Mouse (Mus musculus): ENCODE results near the gene Nr2e1. TPM values are rescaled to one million over a fixed set of nuclear protein-coding genes. Genes with fewer than 3 reads are reported as not detected.

Gene Nr2e1
- not detected in 2 replicates for total RNA-seq (2017)

DNA sequence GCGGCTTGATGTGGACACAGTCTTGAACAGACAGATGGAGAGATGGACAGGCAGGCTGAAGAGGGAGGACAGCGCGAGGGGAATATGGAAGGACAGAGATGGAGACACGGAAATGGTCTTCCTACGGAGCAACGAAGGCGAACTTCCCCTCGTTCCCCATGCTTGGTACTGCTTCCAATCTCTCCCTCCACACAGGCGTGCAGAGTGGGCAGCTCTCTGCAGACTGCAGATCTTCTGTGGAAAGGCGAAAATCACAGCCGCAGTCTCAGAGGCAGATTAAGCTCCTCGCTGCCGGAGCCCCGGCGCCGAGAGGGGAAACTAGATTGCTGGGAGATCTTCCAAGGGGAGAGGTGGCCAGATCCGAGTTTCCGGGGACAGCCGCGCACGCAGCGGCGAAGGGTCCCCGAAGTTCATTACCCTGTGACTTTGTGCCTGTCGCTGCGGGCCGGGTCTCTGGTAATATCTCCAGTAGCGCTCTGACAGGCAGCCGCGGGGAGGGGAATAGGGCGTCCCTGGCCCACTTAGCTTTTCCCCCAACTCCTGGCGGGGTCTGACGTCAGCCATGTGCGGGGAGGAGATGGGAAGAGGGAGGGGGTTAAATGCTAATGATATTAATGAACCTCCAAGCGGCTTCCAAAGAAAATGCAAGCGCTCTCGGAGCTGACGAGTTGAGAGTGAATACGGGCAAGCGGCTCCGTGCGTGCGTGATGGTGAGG, at the start of gene Nr2e1, which contains the start of gene Ostm1:
Gene Nr2e1, minus strand, starts transcription at position 476 of the 716 bp plus-strand sequence.
Gene Ostm1, plus strand, starts transcription at position 666 of the 716 bp plus-strand sequence.
- no peak for ATAC-seq (ENCODE audit: extremely low read depth, insufficient number of reproducible peaks, low FRiP score, poor library complexity, severe bottlenecking)

DNA sequence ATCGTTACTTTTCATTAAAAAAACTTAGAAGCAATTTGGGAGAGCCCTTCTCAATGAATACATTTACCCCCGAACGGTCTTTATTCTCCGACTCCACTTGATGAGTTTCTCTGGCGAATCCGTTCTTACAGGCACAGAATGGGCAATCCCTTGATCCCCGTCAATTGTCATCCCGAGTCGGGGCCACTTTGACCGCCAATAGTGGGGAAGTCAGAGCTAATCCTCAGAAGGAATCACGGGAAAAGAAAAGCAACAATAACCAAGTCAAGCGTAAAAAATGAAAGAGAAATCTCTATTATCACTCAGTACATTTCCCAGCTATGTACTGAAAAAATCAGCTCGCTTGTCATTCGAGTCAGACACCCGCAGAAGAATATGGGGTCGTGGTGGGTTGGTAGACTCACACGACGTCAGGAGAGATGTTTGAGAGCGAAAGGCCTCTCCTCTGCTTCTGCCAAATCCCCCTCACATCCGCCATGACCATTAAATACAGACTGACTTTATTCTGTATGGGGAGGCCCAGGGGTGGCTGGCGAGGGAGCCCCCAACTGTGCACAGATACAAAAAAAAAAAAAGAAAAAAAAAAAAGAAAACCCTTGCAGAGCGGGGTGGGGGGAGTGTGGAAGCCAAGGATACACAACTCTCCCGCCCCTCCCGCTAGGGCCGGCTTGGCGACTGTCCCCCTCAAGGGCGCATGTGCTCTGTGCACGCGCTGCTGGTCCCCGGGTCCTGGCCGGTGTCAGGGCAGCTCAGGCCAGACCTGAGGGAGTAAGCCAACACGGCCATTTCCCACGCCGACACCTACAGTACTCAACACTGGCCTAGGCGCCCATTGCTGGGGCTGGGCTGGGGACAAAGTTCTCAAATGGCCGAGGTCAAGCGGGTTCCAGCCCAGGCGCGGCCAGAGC, 49.3 kb upstream of the Nr2e1 start:
- ATAC-seq (ENCODE audit: extremely low read depth, insufficient number of reproducible peaks, low FRiP score, poor library complexity, severe bottlenecking): no peak

DNA sequence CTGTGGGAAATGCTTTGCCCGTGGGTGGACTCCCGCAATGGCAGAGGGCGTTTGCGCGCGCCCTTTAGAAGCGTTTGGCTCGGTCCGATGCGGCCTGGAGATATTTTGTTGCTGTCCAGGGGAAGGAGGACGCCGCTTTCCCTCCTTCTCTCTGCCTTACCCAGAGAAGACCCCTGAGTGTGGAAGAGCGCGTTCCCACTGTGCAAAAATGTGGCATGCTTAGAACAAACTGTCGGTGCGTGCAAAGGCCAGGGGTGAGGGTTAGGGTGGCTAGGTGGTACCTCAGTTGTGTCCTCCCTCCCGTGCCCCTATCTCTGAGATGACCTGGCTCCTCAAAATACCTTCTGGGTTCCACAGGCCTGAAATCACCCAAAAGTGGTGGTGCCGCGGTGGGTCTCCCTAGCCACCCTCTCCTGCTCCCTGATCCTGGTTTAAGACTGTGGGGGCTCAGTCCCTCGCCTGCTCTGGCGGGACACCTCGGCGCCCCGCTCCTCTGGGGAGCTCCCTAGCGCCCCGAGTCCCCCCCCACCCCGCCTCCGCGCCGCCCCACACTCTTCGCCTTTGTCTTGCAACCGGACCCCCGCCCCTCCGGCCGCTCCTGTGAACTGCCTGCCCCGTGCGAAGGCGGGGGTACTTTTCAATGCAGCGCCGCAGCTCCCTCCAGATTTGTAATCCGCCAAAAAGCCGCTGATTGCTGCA, 48.5 kb upstream of the Nr2e1 start:
- no peak for ATAC-seq (ENCODE audit: extremely low read depth, insufficient number of reproducible peaks, low FRiP score, poor library complexity, severe bottlenecking)

DNA sequence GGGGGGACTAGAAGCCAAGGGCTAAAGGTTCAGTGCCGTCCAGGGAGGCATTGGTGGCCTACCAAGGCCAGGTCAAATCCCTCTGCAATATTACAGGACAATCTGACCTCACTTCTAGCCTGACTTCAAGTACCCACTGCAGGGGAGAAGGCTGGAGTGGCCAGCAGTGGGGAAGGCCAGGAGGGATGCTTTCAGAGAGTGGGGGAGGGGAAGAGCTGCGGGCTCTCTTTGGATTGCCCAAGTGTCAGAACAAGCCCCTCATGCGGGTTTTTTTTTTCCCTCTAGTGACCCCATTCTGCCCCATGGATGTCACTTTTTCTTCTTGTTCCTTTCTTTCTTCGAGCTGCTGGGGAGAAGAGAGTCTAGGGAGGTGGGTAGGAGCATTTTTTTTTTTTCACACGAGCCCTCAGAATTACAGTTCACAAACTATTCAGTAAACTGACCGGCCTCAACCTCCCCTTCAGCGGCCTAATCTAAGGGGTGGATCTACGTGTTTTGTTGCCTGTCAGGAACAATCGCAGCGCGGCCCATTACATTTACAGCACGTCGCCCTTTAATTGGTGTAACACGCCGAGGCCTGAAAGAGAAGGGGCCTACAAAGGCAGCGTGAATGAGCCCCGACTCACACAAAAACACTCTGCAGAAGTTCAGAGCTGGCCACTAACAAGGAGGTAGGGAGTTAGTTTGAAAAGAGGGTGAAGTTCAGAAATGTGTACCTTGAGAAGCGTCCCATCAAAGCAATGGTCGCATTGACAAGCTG, 47.3 kb upstream of the Nr2e1 start:
- ATAC-seq (ENCODE audit: extremely low read depth, insufficient number of reproducible peaks, low FRiP score, poor library complexity, severe bottlenecking): no peak

DNA sequence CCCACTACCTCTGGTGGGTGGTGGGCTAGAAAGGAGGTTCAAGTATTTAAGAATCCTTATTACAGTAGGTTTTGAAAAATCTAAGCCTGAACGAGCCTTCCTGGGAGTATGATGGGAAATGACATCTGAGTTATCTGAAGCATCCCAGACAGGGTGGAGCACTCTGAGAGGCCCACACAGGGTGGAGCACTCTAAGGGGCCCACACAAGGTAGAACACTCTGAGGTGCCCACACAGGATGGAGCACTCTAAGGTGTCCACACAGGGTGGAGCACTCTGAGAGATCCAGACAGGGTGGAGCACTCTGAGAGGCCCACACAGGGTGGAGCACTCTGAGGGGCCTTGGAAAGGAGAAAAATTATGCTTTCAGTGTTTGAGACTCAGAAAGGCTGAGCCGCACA, 42.5 kb upstream of the Nr2e1 start:
- no peak for ATAC-seq (ENCODE audit: extremely low read depth, insufficient number of reproducible peaks, low FRiP score, poor library complexity, severe bottlenecking)

DNA sequence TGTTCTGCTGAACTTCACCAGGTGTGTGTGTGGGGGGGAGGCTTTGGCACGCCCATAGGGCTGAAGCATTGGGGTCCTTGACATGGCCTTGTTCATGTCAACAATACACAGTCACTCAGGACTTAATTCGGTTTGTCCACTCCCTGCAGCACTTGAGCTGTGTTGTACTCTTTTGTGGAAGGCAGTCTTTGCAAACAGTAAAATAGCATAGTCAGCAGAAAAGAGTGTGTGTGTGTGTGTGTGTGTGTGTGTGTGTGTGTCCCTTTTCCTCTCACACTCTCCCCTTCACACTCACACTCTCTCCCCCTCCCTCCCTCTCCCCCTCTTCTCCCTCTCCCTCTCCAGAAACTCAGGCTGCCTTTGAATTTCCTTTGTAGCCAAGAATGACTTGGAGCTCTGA, 34.9 kb upstream of the Nr2e1 start:
- no peak for ATAC-seq (ENCODE audit: extremely low read depth, insufficient number of reproducible peaks, low FRiP score, poor library complexity, severe bottlenecking)

DNA sequence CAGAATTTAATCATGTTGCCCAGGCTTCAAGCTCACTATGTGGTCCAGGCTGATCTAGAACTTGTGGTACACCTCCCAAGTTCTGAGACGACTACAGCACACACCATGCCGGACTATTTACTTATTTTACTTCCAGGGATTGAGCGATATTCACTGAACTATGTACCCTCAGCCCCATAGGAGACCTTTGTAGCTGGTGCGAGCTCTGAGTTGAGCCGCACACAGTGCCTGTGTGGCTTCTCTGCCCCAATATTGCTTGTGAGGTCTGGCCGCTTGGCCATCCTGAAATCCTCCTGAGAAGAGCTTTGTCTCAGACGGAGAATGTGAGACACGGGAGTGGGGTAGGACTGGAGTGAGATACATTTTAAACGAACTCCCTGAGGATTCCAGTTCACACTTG, 31.3 kb upstream of the Nr2e1 start:
- no peak for ATAC-seq (ENCODE audit: extremely low read depth, insufficient number of reproducible peaks, low FRiP score, poor library complexity, severe bottlenecking)

GRCm38 (mm10) chr10:42613639-42614381, 30.4 kb upstream of the Nr2e1 start:
- ATAC-seq (ENCODE audit: extremely low read depth, insufficient number of reproducible peaks, low FRiP score, poor library complexity, severe bottlenecking): no peak

DNA sequence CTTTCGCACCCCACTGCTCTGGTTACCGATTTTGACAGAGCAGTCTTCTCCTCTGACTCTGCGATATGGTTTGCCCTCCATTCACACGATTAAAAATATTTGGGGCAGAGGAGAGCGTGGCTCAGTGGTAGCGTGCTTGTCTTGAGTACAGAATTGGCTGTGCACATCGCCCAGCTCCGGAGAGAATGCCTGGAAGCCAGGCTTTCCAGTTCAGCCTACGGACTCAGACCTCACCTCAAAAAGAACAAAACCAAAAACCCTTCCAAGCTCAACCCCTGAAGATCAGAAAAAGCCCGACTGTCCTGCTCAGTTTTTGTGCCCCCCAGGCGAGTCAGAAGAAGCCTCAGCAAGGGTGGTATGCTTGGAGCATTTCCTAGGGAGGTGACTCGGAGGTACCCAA, 29.6 kb upstream of the Nr2e1 start:
- ATAC-seq (ENCODE audit: extremely low read depth, insufficient number of reproducible peaks, low FRiP score, poor library complexity, severe bottlenecking): no peak

- no peak for ATAC-seq (ENCODE audit: extremely low read depth, insufficient number of reproducible peaks, low FRiP score, poor library complexity, severe bottlenecking)
These were observed 23.3 kb upstream of the Nr2e1 start for GRCm38 (mm10) chr10:42606757-42607156.

GRCm38 (mm10) chr10:42604874-42605273, 21.4 kb upstream of the Nr2e1 start:
- no peak for ATAC-seq (ENCODE audit: extremely low read depth, insufficient number of reproducible peaks, low FRiP score, poor library complexity, severe bottlenecking)

GRCm38 (mm10) chr10:42601556-42601955, 18.1 kb upstream of the Nr2e1 start:
- ATAC-seq (ENCODE audit: extremely low read depth, insufficient number of reproducible peaks, low FRiP score, poor library complexity, severe bottlenecking): no peak

GRCm38 (mm10) chr10:42598615-42599014, 15.2 kb upstream of the Nr2e1 start:
- ATAC-seq (ENCODE audit: extremely low read depth, insufficient number of reproducible peaks, low FRiP score, poor library complexity, severe bottlenecking): no peak

- no peak for ATAC-seq (ENCODE audit: extremely low read depth, insufficient number of reproducible peaks, low FRiP score, poor library complexity, severe bottlenecking)
These were observed 9.8 kb upstream of the Nr2e1 start for GRCm38 (mm10) chr10:42593201-42593600.

DNA sequence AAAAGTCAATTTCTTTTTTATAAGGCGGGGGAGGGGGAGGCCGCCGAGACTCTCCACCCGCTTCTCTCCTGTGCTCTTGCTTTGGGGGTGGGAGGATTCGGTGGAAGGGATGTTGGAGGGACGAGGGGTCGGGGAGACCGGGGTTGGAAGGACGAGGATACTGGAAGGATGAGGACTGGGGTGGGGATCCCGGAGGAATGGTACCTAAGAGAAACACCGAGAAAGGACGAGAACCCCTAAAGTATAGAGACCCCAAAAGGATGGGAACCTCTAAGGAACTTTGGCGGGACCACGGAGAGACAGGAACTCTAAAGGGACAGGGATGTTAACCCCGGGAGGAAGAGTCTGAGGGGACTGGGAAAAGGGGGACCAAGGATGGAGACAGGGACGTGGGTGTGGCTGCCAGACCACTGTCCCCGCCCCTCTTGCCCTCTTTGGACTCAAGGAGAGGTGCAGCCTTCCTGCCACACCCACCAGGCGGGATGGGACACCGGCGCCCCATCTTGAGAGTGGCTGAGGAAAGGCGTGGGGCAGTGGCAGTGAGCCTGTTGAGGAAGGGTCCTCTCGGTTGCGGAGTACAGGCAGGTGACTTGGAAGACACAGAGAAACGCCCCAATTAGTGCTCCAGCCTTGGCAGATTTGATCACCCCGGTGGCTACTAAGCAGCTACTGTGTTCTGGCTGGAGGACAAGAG, 8.7 kb upstream of the Nr2e1 start:
- ATAC-seq (ENCODE audit: extremely low read depth, insufficient number of reproducible peaks, low FRiP score, poor library complexity, severe bottlenecking): no peak

GRCm38 (mm10) chr10:42591185-42591992, 8.0 kb upstream of the Nr2e1 start:
- ATAC-seq (ENCODE audit: extremely low read depth, insufficient number of reproducible peaks, low FRiP score, poor library complexity, severe bottlenecking): no peak
